Mouse (Mus musculus) kidney, adult 8-10 months (tissue): ENCODE measurements around the gene Gsta1.
"Not testable (repeated sequence)": the region's sequence is repeated elsewhere in the genome, so short reads cannot be mapped to it uniquely, and the experiment has no call there.

Experiments used
- DNase-seq, 2 experiments: peaks; one replicate each; pipeline ENCODE4 v3.0.0; 2022

Gene Gsta1

GRCm38 (mm10) chr9:78230461-78230860 lies at the start of gene Gsta1:
Gene Gsta1 (plus strand): TSS chr9:78230656.
- not testable (repeated sequence) for DNase-seq

- not testable (repeated sequence) for DNase-seq
Observed at GRCm38 (mm10) chr9:78182474-78182873, 48.0 kb upstream of the Gsta1 start, which contains the start of gene Gsta4. Gene Gsta4 (plus strand): TSS chr9:78182774.

- DNase-seq: no peak
Observed at GRCm38 (mm10) chr9:78185686-78186085, 44.8 kb upstream of the Gsta1 start.

GRCm38 (mm10) chr9:78188910-78189309 lies 41.5 kb upstream of the Gsta1 start:
- DNase-seq: no peak

DNA sequence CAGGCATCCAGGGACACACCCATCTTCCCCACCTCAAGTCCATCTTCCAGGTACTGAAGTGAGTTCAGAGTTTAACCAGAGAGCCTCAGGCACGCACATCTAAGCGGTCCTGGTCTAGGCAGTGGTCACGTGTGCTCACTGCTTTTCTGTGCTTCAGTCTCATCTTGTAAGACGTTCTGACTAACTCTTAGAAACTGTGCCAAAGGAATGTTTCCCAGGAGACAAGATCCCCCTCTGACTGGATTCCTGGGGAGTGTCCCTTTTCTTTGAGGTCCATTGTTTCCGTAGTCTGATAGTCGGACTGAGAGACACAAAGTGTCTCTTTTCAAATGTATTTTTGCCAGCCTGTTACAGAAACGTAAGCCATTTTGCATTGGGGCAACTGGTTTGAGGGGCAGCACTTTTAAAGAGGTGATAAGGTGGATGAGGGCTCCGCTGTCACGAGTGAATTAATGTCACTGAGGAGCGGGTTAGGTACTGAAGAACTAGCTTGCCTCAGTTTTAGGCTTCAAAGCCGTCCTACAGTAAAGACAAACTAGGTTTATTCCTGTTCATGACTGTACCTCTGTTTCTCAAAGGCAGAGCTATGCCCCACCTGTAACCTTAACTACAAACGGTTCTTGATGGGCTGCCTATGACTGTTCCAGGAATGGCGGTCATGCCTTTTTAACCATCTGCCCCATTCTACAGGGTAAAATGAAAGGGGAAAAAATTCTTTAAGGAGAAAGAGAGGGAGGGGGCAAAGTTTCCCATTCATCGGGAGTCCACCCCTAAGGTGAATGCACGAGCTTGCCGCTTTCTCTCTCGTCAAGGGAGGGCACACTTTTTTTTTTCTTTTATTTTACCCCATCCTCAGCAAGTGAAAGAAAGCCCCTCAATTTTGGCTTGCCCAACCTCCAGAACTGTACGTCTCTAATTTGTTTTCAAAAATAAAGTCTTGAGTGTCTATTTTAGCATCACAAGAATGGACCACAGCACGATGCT lies 39.5 kb upstream of the Gsta1 start:
- DNase-seq: no peak

DNA sequence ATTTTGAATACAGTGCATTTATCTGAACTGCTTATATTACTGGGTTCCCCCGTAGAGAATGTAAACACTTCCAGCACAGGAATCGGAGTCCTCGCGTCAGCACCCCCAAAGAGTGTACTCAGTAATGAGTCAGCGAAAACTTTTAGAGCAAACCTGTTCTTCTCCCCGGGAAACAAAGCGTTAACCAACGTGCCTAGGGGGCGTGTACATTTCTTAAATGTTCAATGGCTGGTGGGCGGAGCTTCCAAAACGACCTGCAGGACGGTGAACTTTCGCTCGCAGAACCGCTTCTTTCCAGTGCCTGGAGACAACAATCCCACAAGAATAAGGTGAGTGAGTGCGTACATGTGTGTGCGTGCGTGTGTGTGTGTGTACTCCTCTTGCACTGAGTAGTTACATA lies 38.7 kb upstream of the Gsta1 start:
- DNase-seq: peak; percentile 78 to 81

GRCm38 (mm10) chr9:78193902-78194597 lies 36.4 kb upstream of the Gsta1 start:
- DNase-seq: peak; percentile 60 to 62

- no peak for DNase-seq
Observed at GRCm38 (mm10) chr9:78195034-78195433, 35.4 kb upstream of the Gsta1 start.

DNA sequence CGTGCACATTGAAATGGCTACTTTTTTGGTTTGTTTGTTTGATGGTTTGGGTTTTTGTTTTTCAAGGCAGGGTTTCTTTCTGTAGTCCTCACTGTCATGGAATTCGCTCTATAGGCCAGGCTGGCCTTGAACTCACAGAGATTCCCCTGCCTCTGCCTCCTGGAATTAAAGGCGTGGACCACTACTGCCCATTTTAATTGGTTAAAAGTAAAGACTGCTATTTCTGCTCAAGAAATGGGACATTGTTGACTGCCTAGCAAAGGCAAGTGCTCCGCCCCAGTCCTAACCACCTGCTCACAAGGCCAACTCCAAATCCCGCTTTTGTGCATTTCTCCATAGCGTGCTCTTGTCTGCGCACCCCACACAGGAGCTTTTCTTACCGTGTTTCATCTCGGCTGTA lies 32.7 kb upstream of the Gsta1 start:
- no peak for DNase-seq

GRCm38 (mm10) chr9:78204194-78204593 lies 26.3 kb upstream of the Gsta1 start:
- peak in 1 of 2 experiments; percentile 64 for DNase-seq

DNA sequence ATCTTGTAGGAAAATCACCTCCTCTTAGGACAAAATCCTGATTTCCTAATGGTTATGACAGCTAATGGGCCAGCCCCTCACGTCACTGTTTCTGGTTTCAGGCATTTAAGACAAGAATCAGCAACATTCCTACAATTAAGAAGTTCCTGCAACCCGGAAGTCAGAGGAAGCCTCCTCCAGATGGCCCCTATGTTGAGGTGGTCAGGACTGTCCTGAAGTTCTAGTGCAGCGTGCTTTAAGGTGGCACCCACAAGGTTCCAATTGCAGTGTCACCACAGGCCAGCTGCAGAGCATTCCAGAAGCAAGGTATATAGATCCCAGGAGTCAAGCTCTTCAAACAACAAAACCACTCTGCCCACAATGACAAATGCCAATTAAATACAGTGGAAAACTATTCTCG lies 21.5 kb upstream of the Gsta1 start:
- DNase-seq: no peak

DNA sequence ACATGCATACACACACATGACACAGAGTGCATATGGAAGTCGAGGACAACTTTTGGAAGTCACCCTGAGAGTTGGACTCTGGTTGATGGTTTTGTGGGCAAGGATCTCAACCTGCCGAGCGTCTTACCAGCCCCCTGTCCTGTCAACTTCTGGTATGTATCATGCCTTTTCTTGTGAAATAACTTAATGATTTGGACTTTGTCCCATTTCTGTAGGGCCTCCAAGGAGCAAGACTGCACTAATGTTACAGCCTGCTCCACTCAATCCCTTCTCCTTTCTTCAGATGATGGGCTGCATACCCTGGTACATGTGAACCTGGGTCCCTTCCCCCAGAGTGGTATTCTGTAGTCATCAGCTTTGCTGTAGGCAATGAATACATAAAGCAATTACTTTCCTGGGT lies 20.4 kb upstream of the Gsta1 start:
- DNase-seq: no peak

GRCm38 (mm10) chr9:78210821-78211220 lies 19.6 kb upstream of the Gsta1 start:
- no peak for DNase-seq

GRCm38 (mm10) chr9:78211521-78211920 lies 18.9 kb upstream of the Gsta1 start:
- DNase-seq: no peak

DNA sequence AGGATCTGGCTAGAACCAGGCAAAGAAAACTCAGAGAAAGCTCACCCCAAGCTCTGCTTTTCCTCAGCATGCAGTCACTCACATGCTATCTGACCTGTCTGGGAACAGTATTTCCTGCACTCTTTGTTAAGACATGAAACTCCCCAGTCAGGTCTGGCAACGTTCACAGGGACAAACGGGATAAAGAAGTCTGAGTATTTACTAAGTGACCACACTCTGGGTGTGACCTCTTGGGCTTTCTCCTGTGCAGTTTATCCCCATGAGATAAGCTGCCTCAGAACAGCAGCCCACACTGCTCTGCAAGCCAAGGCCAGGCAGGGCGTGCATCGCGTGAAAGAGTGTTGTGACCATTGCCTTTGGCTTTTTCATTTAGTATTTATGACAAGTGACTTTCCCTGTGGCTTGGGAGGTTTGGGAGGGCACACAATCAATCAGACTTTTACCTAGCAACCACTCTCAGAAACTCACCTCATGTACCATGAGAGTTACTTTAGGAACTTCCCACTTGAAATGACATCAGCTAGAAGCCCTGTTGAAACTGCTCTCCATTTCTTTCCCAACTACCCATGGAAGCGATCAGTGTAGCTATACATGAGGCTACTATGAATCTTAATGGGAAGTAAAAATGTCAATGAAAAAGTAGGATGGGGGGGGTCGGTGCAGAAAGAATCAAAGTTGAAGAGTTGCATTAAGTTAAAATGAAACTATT lies 18.0 kb upstream of the Gsta1 start:
- no peak for DNase-seq

GRCm38 (mm10) chr9:78217074-78217473 lies 13.4 kb upstream of the Gsta1 start:
- DNase-seq: peak in 1 of 2 experiments; percentile 61

GRCm38 (mm10) chr9:78222616-78223015 lies 7.8 kb upstream of the Gsta1 start:
- no peak for DNase-seq

DNA sequence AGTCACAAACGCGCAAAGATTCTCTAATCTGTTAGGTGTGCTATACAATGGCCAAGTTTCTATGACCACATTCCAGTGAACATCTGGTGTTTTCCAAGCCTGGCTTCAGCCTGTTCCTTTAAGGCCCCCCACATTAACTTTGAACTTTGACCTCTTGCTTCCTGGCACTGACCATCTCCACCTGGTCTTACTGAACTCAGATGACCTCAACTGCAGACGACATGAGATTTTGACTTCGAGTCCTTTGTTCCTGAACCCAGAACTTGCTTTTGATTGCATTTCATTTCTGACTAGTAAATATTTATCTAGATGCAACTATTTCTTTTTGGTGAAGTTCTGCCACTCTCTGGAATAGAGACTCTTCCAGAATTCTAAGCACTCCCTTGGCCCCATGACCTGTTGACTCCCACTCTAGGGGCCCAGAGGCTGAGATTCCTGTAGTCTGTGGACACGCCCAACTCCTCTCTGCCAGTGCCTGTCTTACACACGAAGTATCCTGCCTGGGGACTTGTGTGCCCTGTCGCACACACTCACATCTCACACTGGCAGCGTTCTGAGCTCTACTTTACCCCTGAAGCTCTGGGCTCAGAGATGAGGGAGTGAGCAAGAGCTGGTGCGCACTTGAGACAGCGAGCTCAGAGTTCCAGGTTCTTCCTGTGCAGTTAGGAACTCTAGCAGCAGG lies 7.1 kb upstream of the Gsta1 start:
- peak; percentile 42 to 74 for DNase-seq

GRCm38 (mm10) chr9:78224418-78224817 lies 6.0 kb upstream of the Gsta1 start:
- DNase-seq: no peak

DNA sequence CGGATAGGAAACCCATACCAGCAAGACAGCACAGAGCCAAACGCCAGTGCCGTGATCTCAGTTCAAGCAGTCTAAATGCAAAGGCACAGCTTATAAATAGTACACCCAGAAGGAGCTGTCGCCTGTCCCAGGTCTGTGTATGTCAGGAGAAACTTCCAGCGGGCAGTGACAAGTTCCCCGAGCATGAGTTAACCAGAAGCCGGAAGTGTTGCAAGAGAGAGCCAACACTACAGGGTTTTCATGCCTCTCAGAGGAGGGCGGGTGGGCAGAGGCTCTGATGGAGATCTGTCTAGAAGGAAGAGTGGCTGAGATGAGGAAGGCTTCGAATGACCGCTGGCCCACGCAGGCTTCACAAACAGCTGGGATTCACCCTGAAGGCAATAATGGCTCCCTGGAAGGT lies 5.2 kb upstream of the Gsta1 start:
- DNase-seq: no peak

DNA sequence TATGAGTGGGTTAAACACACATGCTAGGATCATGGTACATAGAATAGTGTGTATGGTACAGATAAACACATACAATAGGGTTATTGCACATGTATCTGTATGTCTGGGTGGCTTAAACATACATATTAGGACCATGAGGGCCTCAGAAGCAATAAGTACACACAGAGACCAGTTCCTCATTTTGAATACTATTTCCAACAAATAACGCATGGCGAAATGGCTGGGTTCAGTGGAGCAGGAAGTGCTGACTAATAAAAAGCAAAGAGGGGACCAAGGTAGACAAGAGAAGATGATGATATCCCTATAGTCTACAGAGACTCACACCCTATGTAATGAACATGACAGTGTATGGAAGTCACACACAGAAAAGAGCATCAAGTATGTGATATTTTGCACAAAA lies 2.3 kb upstream of the Gsta1 start:
- DNase-seq: no peak

GRCm38 (mm10) chr9:78229658-78230057 lies 798 bp upstream of the Gsta1 start:
- peak; percentile 72 to 81 for DNase-seq
